Comparison of ENCODE assay signal across 9 mouse cellular contexts in genomic region chr6:52724805-52725439, GRCm38 (mm10). TPM values are rescaled to one million over a fixed set of nuclear protein-coding genes. Genes with fewer than 3 reads are reported as not detected.
A peak's percentile ranks its signal among the peaks of the same experiment; 100 is the strongest.
DNase-seq lines count a peak whose midpoint lies in the region; ATAC-seq and TF ChIP-seq lines count a peak whose summit lies in the region.
"Had no signal": no experiment of that assay in that cellular context is flagged by ENCODE, and none has a peak within 500 bp of the region (broad histone marks: within the 10 kb centered on the region; RNA-seq: fewer than 3 reads in every experiment).

No protein-coding gene starts in this region.

- H3K9ac ChIP-seq in liver, adult 2 months (ENCODE audit: low read depth, low read length): peak overlapping the region; percentile 18; the same call in 1 of the 2 replicates
- H3K9ac ChIP-seq in liver, embryonic 11.5 days (ENCODE audit: low read depth, low read length): no peak overlapping the region
- H3K9ac ChIP-seq: heart, embryonic 13.5 days had no signal

- WGBS in liver, adult 2 months: 24% methylated on average over 8 of the region's 8 CpGs
- 65% methylated on average over 8 of the region's 8 CpGs for WGBS in liver, embryonic 11.5 days

- H3K4me1 ChIP-seq in liver, adult 2 months (ENCODE audit: control insufficient read depth, insufficient read depth, low read length): peaks cover 8% of the 10 kb centered on the region
- H3K4me1 ChIP-seq in liver, embryonic 11.5 days (replicated peaks; ENCODE audit: control insufficient read depth, insufficient read depth, low read length): no peaks in the 10 kb centered on the region

- H3K4me3 ChIP-seq in liver, adult 2 months (ENCODE audit: insufficient read depth, low read depth, low read length): no peak overlapping the region
- H3K4me3 ChIP-seq in liver, embryonic 11.5 days (ENCODE audit: low read depth, low read length): no peak overlapping the region
- H3K4me3 ChIP-seq: heart, embryonic 13.5 days had no signal

- H3K79me2 ChIP-seq in liver, adult 2 months (ENCODE audit: control insufficient read depth, insufficient read depth, low read length): peaks cover 12% of the 10 kb centered on the region; the same call in 1 of the 2 replicates

- no peak overlapping the region for H3K27ac ChIP-seq in liver, adult 2 months (replicated peaks; ENCODE audit: insufficient read depth, low read depth, low read length)
- no peak overlapping the region for H3K27ac ChIP-seq in liver, embryonic 11.5 days (ENCODE audit: low read depth, low read length)
- H3K27ac ChIP-seq: heart, embryonic 13.5 days had no signal

- no peaks in the 10 kb centered on the region for H3K27me3 ChIP-seq in liver, adult 2 months (ENCODE audit: control insufficient read depth, insufficient read depth, low read length)
- no peaks in the 10 kb centered on the region for H3K27me3 ChIP-seq in liver, embryonic 11.5 days (replicated peaks; ENCODE audit: control insufficient read depth, insufficient read depth, low read length)
- H3K27me3 ChIP-seq: heart, embryonic 13.5 days had no signal

- no peak for ATAC-seq in liver, embryonic 11.5 days (replicated peaks; ENCODE audit: low FRiP score)
- ATAC-seq in hematopoietic stem cell, adult 5-6 weeks (replicated peaks in 1 of 2; ENCODE audit: insufficient read depth in 1 of 2, low FRiP score in 2 of 2, low TSS enrichment in 1 of 2, low read depth in 1 of 2, poor library complexity in 2 of 2, severe bottlenecking in 2 of 2): peak; percentile 32 to 56; a peak in 2 of 4 replicates

- peaks cover 45% of the 10 kb centered on the region for H3K36me3 ChIP-seq in liver, adult 2 months (ENCODE audit: control insufficient read depth, insufficient read depth, low read length)
- H3K36me3 ChIP-seq in liver, embryonic 11.5 days (ENCODE audit: control insufficient read depth, insufficient read depth, low read length): peaks cover 13% of the 10 kb centered on the region

- TF ChIP-seq CTCF in liver, adult 2 months (IDR thresholded peaks at IDR 0.05; ENCODE audit: low read depth, low read length): peak; percentile 28; the same call in 1 of the 2 replicates

- no peak overlapping the region for H3K4me2 ChIP-seq in liver, embryonic 11.5 days
- H3K4me2 ChIP-seq: heart, embryonic 13.5 days had no signal

- peak; percentile 56 for DNase-seq in liver, adult 2 months (ENCODE audit: extremely low read depth, low read depth, low spot score)
- no peak for DNase-seq in liver, embryonic 11.5 days (ENCODE audit: low spot score)
- peak; percentile 31 for DNase-seq in adrenal gland, postnatal 25 days
- DNase-seq in embryo, embryonic 9.5 days (ENCODE audit: extremely low spot score): peak; percentile 55
- DNase-seq in left cerebral cortex, postnatal 4 days: peak; percentile 41
- DNase-seq in ovary, postnatal 10 days (ENCODE audit: low spot score): peak; percentile 24
- peak; percentile 76 for DNase-seq in thymus, postnatal 14 days

- TF ChIP-seq POLR2A in liver, adult 2 months (IDR thresholded peaks at IDR 0.05; ENCODE audit: extremely low read depth, insufficient read depth, low read length): no peak

- intact Hi-C loops in left cerebral cortex, postnatal 4 days (cut with DNase I): loop anchor here (5.0 to 10.0 kb wide), 3 partner anchors 83 to 450 kb away; partner anchors contain the start of genes Evx1 and Hibadh

- H3K9me3 ChIP-seq in liver, embryonic 11.5 days (ENCODE audit: control insufficient read depth, low read length): no peaks in the 10 kb centered on the region
- H3K9me3 ChIP-seq: heart, embryonic 13.5 days had no signal

RNA-seq across cellular contexts. Expression of gene Tax1bp1, which starts 11.4 kb away (rescaled TPM):
- 90.3 and 121 TPM in 2 replicates for total RNA-seq in liver, adult 2 months (2014; rRNA removed)
- polyA plus RNA-seq in liver, adult 2 months (2012; rRNA removed): 16.2 and 18.4 TPM in 2 replicates
- polyA plus RNA-seq in liver, embryonic 11.5 days (2014; fragmentation: Nextera tagmentation; extraction: Ambion mirVana): 83.2 and 90.2 TPM in 2 replicates
- total RNA-seq in adrenal gland, postnatal 25 days (2021): 179 and 185 TPM in 2 replicates
- total RNA-seq in hematopoietic stem cell, adult 5-6 weeks (2017): 355 and 373 TPM in 2 replicates
- total RNA-seq in left cerebral cortex, postnatal 4 days (2021): 100 to 1,000 TPM; 106 to 109 TPM
